Mouse (Mus musculus) erythroblast, embryonic 14.5 days (primary cell): ENCODE results near the gene Tagln2. TPM values are rescaled to one million over a fixed set of nuclear protein-coding genes. Genes with fewer than 3 reads are reported as not detected.

Source experiments
- H3K27me3 ChIP-seq: 2 replicates; pipeline ENCODE4 v1.6.1; 2012; ENCODE audit warnings: inconsistent platforms; ENCODE audit not compliant: control insufficient read depth
- H3K36me3 ChIP-seq: 2 replicates; pipeline ENCODE4 v1.6.1; 2012; ENCODE audit warnings: mild to moderate bottlenecking, inconsistent platforms; ENCODE audit not compliant: control insufficient read depth
- H3K4me1 ChIP-seq: 2 replicates; pipeline ENCODE4 v1.6.1; 2012; ENCODE audit warnings: inconsistent platforms; ENCODE audit not compliant: control insufficient read depth
- H3K4me3 ChIP-seq: replicated peaks from 2 replicates; pipeline ENCODE3; 2012; ENCODE audit warnings: moderate library complexity, mild to moderate bottlenecking, inconsistent platforms
- H3K9me3 ChIP-seq: 2 replicates; pipeline ENCODE4 v1.6.1; 2012; ENCODE audit warnings: low read length, inconsistent platforms, mixed read lengths; ENCODE audit not compliant: control insufficient read depth
- GATA1 ChIP-seq: IDR thresholded peaks from 2 replicates; pipeline ENCODE4 v1.6.1; 2012; ENCODE audit warnings: low read length, inconsistent platforms, mixed read lengths
- TAL1 ChIP-seq: IDR thresholded peaks from 3 replicates; pipeline ENCODE4 v1.6.1; 2012; ENCODE audit warnings: low read length, inconsistent platforms, mixed read lengths
- polyA plus RNA-seq: library from polyadenylated mRNA; stranded (reverse); fragments of >175 nt; gene quantifications from 2 replicates; pipeline ENCODE4 v1.2.3, GENCODE M21; 2012

Gene Tagln2
- polyA plus RNA-seq, 1 experiment: 2.6 TPM

DNA sequence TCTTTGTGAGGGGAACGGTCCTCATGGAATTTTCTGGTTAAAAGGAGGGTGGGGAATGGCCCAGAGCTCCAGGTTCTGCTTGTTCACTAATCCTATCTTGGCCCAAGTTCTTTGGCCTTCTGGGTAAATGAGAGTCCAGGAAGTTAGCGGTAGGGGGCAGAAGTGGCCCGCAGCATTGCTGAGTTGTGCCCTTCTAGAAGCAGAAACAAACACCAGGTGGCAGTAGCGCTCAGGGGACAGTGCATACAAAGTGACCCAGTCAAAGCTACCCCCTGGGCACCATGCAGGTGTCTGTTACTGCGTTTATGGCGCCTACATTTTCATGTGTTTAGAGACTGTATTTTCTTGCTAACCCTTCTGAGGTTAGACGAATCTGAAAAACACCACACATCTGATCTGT is 28.9 kb downstream of the Tagln2 start:
- no peak for TF ChIP-seq GATA1
- no peak for TF ChIP-seq TAL1
- no peaks in the 10 kb centered on the region for H3K9me3 ChIP-seq
- H3K27me3 ChIP-seq: peaks cover 60% of the 10 kb centered on the region
- H3K4me3 ChIP-seq: no peak overlapping the region
- no peaks in the 10 kb centered on the region for H3K36me3 ChIP-seq
- H3K4me1 ChIP-seq: peaks cover 2% of the 10 kb centered on the region

DNA sequence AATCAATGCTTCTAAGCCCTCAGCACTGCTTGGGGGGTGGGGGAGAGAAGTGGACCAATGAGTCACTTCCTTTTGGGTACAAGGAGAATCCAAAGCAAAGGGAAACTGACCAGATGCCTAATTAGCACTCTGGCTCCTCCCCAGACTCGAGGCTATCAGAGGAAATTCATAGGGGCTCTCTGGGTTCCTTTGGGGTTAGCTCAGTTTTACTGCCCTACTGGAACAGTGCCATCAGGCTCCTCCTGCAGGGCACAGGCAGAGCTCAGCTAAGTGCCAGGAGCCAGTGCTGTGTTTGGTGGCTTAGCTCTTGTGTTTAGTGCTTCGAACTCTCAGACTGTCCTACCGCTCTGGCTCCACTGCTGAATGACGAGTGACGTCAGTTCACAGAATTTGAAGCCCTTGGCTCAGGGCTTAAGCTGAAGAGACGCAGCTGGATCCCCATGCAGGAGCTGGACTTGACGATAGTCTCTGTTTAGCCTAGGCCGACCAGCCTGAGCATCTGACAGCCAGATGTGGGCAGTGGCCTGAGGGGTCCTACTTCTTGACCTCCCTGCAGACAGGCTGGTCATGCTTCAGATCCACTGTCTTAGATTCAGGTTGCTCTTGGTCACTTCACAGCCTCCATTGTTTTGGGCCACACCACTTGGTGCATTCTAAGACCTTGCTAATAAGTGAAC is 30.8 kb downstream of the Tagln2 start:
- TF ChIP-seq TAL1: no peak
- no peak for TF ChIP-seq GATA1

DNA sequence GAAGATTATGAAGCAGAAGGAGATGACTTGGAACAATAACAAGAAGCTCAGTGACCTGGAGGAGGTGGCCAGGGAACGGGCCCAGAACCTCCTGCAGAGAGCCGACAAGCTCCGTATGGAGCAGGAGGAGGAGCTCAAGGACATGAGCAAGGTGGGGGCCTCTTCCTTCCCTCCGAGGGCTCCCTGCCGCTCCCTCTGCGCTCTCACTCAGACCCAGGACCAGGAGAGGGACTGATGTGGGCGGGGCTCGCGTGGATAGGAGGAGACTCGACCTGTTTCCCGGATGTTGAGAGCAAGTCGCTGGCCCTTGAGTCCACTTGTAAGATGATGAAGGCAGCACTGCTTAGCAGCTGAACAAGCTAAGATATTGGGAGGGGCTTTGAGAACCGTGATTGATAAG is 32.7 kb downstream of the Tagln2 start:
- TF ChIP-seq GATA1 (no peak), TAL1 (no peak)
- Histone ChIP-seq H3K4me1 (no peaks in the 10 kb centered on the region), H3K36me3 (no peaks in the 10 kb centered on the region), H3K27me3 (peaks cover 32% of the 10 kb centered on the region), H3K4me3 (no peak overlapping the region), H3K9me3 (no peaks in the 10 kb centered on the region)

More for the DNA sequence above, 30.8 kb downstream of the Tagln2 start:
- peaks cover 2% of the 10 kb centered on the region for H3K4me1 ChIP-seq
- H3K9me3 ChIP-seq: no peaks in the 10 kb centered on the region
- no peak overlapping the region for H3K4me3 ChIP-seq
- H3K27me3 ChIP-seq: peaks cover 50% of the 10 kb centered on the region
- no peaks in the 10 kb centered on the region for H3K36me3 ChIP-seq

DNA sequence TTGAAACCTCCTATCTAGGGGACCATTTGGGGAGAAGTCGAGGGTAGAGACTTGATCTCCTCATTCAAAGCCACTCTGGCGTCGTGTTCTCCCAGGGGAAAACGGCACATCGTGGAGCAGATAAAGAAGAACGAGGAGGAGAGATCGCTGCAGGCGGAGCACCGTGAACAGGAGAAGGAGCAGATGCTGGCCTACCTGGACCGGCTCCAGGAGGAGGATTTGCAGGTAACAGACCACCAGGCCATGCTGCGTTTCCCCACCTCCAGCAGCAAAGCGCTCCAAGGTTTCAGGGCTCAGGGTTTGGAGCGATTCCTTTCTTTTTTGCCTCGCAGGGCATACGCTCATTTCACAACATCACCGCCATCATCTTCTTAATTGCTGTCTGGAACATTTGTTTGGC is 35.3 kb downstream of the Tagln2 start:
- Histone ChIP-seq H3K4me1 (no peaks in the 10 kb centered on the region), H3K4me3 (no peak overlapping the region), H3K36me3 (no peaks in the 10 kb centered on the region), H3K27me3 (peaks cover 27% of the 10 kb centered on the region), H3K9me3 (no peaks in the 10 kb centered on the region)
- TF ChIP-seq TAL1: no peak
- TF ChIP-seq GATA1: no peak

DNA sequence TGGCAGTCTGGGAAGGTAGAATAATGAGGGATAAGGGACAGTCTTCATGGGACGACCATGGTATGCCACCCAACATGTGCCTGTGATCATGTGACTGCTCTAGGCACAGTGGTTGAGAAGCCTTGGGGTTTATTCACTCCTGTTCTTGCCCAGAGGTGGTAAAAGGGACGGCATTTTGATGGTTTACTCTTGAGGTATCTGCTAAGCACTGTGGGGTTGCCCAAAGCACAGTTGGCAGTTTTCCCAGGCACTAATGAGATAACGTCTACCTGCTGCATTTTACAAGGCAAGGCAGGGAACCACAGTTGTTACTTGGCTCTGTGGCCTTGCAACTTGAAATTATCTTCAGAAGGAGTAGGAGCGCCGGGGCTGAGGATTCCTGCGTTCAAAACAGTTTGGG is 40.0 kb downstream of the Tagln2 start:
- no peaks in the 10 kb centered on the region; the same call in 1 of the 2 replicates for H3K27me3 ChIP-seq

DNA sequence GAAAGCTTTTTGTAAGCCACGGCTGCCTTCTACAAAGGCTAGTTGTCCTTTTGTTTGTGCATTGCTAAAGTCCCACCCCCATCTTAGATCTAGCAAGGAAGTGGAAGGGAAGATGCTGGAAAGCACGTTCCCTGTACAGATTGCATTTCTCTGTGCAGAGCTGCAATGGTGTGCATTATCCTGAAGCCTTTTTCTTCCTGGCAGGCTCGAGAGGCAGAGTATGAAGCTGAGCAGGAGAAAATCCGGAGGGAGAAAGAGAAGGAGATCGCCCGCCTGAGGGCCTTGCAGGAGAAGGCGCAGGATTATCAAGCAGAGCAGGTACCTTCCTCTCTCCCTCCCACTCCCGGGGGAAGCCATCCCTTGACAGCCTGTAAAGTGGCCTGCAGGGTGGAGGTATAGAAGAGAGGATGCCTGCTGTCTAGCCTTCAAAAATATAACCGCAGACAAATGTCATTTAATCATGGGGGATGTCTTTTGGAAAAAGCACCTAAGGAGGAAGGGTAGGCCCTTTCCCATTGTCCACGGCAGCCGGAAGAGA is 40.5 kb downstream of the Tagln2 start:
- Histone ChIP-seq H3K9me3 (no peaks in the 10 kb centered on the region), H3K4me1 (no peaks in the 10 kb centered on the region), H3K4me3 (no peak overlapping the region), H3K27me3 (no peaks in the 10 kb centered on the region; the same call in 1 of the 2 replicates), H3K36me3 (no peaks in the 10 kb centered on the region)
- TF ChIP-seq TAL1: no peak

More for the DNA sequence above, 40.0 kb downstream of the Tagln2 start:
- Histone ChIP-seq H3K4me3 (no peak overlapping the region), H3K36me3 (no peaks in the 10 kb centered on the region), H3K9me3 (no peaks in the 10 kb centered on the region), H3K4me1 (no peaks in the 10 kb centered on the region)
- TF ChIP-seq GATA1 (no peak), TAL1 (no peak)

DNA sequence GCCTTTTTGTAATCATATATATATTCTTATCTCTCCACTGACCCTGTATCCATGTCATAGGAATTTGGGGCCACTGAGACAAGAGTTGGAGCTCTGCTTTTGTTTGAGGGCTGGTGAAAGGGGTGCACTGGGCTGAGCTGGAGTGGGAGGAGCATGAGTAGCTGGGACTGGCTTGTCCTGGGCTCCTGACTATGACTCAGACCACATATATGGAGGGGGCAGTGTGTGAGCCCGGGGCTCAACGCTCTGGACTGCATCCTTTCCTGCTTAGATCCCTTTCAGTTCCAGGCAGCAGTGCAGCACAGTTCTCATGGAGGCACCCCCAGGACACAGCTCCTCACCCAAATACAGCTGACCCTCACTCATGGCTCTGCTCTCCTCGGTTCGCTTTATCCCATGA is 46.2 kb downstream of the Tagln2 start:
- no peaks in the 10 kb centered on the region for H3K4me1 ChIP-seq

DNA sequence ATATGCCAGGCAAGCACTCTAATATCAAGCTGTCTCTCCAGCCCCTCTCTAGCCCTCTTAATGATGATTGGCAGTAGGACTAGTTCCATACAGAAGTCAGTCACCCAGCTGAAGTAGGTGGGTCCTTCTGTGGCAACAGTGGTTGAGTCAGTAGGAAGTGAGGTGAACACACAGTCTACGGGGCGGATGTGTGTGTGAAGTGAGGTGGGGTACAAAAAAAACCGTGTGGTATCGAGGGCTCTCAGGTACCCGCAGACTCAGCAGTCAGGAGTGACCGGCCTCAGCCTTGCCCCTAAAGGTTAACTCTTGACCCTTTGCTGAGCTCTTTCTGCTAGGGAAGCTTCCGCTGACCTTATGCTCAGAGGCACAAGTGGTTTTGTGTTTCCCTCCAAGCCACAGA is 48.7 kb downstream of the Tagln2 start:
- no peaks in the 10 kb centered on the region for H3K9me3 ChIP-seq
- no peaks in the 10 kb centered on the region for H3K4me1 ChIP-seq
- H3K4me3 ChIP-seq: no peak overlapping the region
- H3K36me3 ChIP-seq: no peaks in the 10 kb centered on the region
- no peak for TF ChIP-seq GATA1
- no peak for TF ChIP-seq TAL1
- peaks cover 20% of the 10 kb centered on the region for H3K27me3 ChIP-seq

More for the DNA sequence above, 46.2 kb downstream of the Tagln2 start:
- TF ChIP-seq TAL1: no peak
- no peak for TF ChIP-seq GATA1
- Histone ChIP-seq H3K27me3 (peaks cover 17% of the 10 kb centered on the region), H3K4me3 (no peak overlapping the region), H3K9me3 (no peaks in the 10 kb centered on the region), H3K36me3 (no peaks in the 10 kb centered on the region)

DNA sequence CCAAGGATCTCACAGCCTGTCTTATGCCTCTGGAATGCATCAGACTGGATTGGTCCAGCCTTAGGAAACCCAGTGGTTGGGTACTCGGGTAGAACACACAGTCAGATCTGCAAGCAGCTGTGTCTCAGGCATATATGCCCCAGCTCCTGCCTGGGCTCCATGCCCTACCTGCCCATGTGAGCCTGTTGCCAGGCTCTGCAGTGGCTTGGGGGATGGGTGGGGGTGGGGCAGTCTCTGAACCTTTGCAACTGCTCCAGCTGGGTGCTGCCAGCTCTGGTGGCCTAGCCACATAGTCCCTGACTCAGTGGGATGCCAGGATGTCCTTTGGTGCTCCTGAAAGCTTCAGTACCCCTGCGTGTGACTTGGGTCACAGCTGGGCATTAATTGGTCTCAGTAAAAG is 49.5 kb downstream of the Tagln2 start:
- no peak for TF ChIP-seq GATA1
- TF ChIP-seq TAL1: no peak
- Histone ChIP-seq H3K27me3 (peaks cover 20% of the 10 kb centered on the region), H3K4me3 (no peak overlapping the region), H3K9me3 (no peaks in the 10 kb centered on the region), H3K36me3 (no peaks in the 10 kb centered on the region), H3K4me1 (no peaks in the 10 kb centered on the region)
